Mouse (Mus musculus): ENCODE data around the gene Timm13. TPM values are rescaled to one million over a fixed set of nuclear protein-coding genes. Genes with fewer than 3 reads are reported as not detected.
A peak's percentile ranks its signal among the peaks of the same experiment; 100 is the strongest.

Gene Timm13
- polyA plus RNA-seq, 1 experiment from 2014 or later, result 266 TPM

GRCm38 (mm10) chr10:80856908-80857307 lies 43.9 kb downstream of the Timm13 start:
- peak; percentile 66 for DNase-seq
- Histone ChIP-seq H3K9me3 (replicated peaks) (no peaks in the 10 kb centered on the region), H3K4me1 (replicated peaks) (peaks cover 89% of the 10 kb centered on the region), H3K27ac (peak overlapping the region; percentile 100), H3K36me3 (peaks cover 40% of the 10 kb centered on the region), H3K27me3 (no peaks in the 10 kb centered on the region), H3K9ac (peak overlapping the region; percentile 100), H3K4me3 (replicated peaks) (peak overlapping the region; percentile 99), H3K4me2 (peak overlapping the region; percentile 96)
- ATAC-seq (ENCODE audit: low read depth), result peak; percentile 53
- 38% methylated on average over 5 of the region's 5 CpGs for WGBS (ENCODE audit: insufficient replicate concordance)

GRCm38 (mm10) chr10:80856267-80856666 lies 44.5 kb downstream of the Timm13 start:
- Histone ChIP-seq H3K4me3 (replicated peaks) (peak overlapping the region; percentile 99), H3K9me3 (replicated peaks) (no peaks in the 10 kb centered on the region), H3K27me3 (no peaks in the 10 kb centered on the region), H3K9ac (peak overlapping the region; percentile 100), H3K27ac (peak overlapping the region; percentile 100), H3K4me1 (replicated peaks) (peaks cover 88% of the 10 kb centered on the region), H3K4me2 (peak overlapping the region; percentile 96), H3K36me3 (peaks cover 40% of the 10 kb centered on the region)
- ATAC-seq (ENCODE audit: low read depth), result no peak
- 46% methylated on average over 3 of the region's 3 CpGs for WGBS (ENCODE audit: insufficient replicate concordance)
- DNase-seq, result no peak

GRCm38 (mm10) chr10:80855749-80856073 lies 45.1 kb downstream of the Timm13 start:
- ATAC-seq (ENCODE audit: low read depth) (no peak), DNase-seq (peak; percentile 45)
- Histone ChIP-seq H3K9ac (peak overlapping the region; percentile 100), H3K4me1 (replicated peaks) (peaks cover 82% of the 10 kb centered on the region), H3K4me3 (replicated peaks) (peak overlapping the region; percentile 99), H3K4me2 (peak overlapping the region; percentile 96), H3K27ac (peak overlapping the region; percentile 100), H3K36me3 (peaks cover 39% of the 10 kb centered on the region), H3K9me3 (replicated peaks) (no peaks in the 10 kb centered on the region), H3K27me3 (no peaks in the 10 kb centered on the region)
- WGBS (ENCODE audit: insufficient replicate concordance), result 9% methylated on average over 11 of the region's 11 CpGs

- Histone ChIP-seq H3K4me1 (replicated peaks) (peaks cover 82% of the 10 kb centered on the region), H3K27ac (peak within 1 kb of the TSS; percentile 100), H3K27me3 (no peaks in the 10 kb centered on the region), H3K9ac (peak within 1 kb of the TSS; percentile 100), H3K4me3 (replicated peaks) (peak within 1 kb of the TSS; percentile 99), H3K36me3 (peaks cover 41% of the 10 kb centered on the region), H3K4me2 (peak within 1 kb of the TSS; percentile 96), H3K9me3 (replicated peaks) (no peaks in the 10 kb centered on the region)
- WGBS (ENCODE audit: insufficient replicate concordance), result under 1% methylated on average over 81 of the region's 81 CpGs
- ATAC-seq (ENCODE audit: low read depth), result peak; percentile 15
- DNase-seq, result peak; percentile 97
These were observed 45.6 kb downstream of the Timm13 start, which contains the start of the genes Lsm7 and Sppl2b for GRCm38 (mm10) chr10:80854913-80855748. Gene Lsm7, minus strand, starts transcription at chr10:80855209. Gene Sppl2b, plus strand, starts transcription at chr10:80855275.

Other genes starting within 250 kb of the Timm13 start
- 11.5 and 12.7 TPM in 2 replicates for gene Btbd2, start 243.9 kb downstream of the Timm13 start, polyA plus RNA-seq (2015; fragmentation: Nextera tagmentation; extraction: Ambion mirVana)
- gene Mknk2, start 222.9 kb downstream of the Timm13 start, polyA plus RNA-seq (2015; fragmentation: Nextera tagmentation; extraction: Ambion mirVana), result 71.4 and 73.8 TPM in 2 replicates
- 31.6 and 38.5 TPM in 2 replicates for gene Mob3a, start 199.0 kb downstream of the Timm13 start, polyA plus RNA-seq (2015; fragmentation: Nextera tagmentation; extraction: Ambion mirVana)
- gene Izumo4, start 198.8 kb downstream of the Timm13 start, polyA plus RNA-seq (2015; fragmentation: Nextera tagmentation; extraction: Ambion mirVana), result 6.1 and 7.5 TPM in 2 replicates
- 24.9 and 25.6 TPM in 2 replicates for gene Ap3d1, start 158.7 kb downstream of the Timm13 start, polyA plus RNA-seq (2015; fragmentation: Nextera tagmentation; extraction: Ambion mirVana)
- gene Dot1l, start 145.8 kb downstream of the Timm13 start, polyA plus RNA-seq (2015; fragmentation: Nextera tagmentation; extraction: Ambion mirVana), result 7.4 and 7.8 TPM in 2 replicates
- gene Sf3a2, start 102.8 kb downstream of the Timm13 start, polyA plus RNA-seq (2015; fragmentation: Nextera tagmentation; extraction: Ambion mirVana), result 35.7 and 48.5 TPM in 2 replicates
- gene Plekhj1, start 102.3 kb downstream of the Timm13 start, polyA plus RNA-seq (2015; fragmentation: Nextera tagmentation; extraction: Ambion mirVana), result 97.5 and 105 TPM in 2 replicates
- not detected in 2 replicates for gene Amh, start 95.7 kb downstream of the Timm13 start, polyA plus RNA-seq (2015; fragmentation: Nextera tagmentation; extraction: Ambion mirVana)
- 0.20 and 0.38 TPM in 2 replicates for gene Jsrp1, start 87.5 kb downstream of the Timm13 start, polyA plus RNA-seq (2015; fragmentation: Nextera tagmentation; extraction: Ambion mirVana)
- 1,324 and 1,529 TPM in 2 replicates for gene Oaz1, start 74.3 kb downstream of the Timm13 start, polyA plus RNA-seq (2015; fragmentation: Nextera tagmentation; extraction: Ambion mirVana)
- gene Lingo3, start 56.9 kb downstream of the Timm13 start, polyA plus RNA-seq (2015; fragmentation: Nextera tagmentation; extraction: Ambion mirVana), result not detected in 2 replicates
- gene Lsm7, start 45.8 kb downstream of the Timm13 start, polyA plus RNA-seq (2015; fragmentation: Nextera tagmentation; extraction: Ambion mirVana), result 192 and 208 TPM in 2 replicates
- gene Sppl2b, start 45.7 kb downstream of the Timm13 start, polyA plus RNA-seq (2015; fragmentation: Nextera tagmentation; extraction: Ambion mirVana), result 56.8 and 58.9 TPM in 2 replicates
- gene Tmprss9, start 29.1 kb downstream of the Timm13 start, polyA plus RNA-seq (2015; fragmentation: Nextera tagmentation; extraction: Ambion mirVana), result 0.05 TPM in 1 of 2 replicates, not detected in the other
- gene Lmnb2, start 17.3 kb upstream of the Timm13 start, polyA plus RNA-seq (2015; fragmentation: Nextera tagmentation; extraction: Ambion mirVana), result 14.0 and 15.4 TPM in 2 replicates
- 1.6 and 1.8 TPM in 2 replicates for gene Gadd45b, start 29.1 kb upstream of the Timm13 start, polyA plus RNA-seq (2015; fragmentation: Nextera tagmentation; extraction: Ambion mirVana)
- gene Gng7, start 114.0 kb upstream of the Timm13 start, polyA plus RNA-seq (2015; fragmentation: Nextera tagmentation; extraction: Ambion mirVana), result 0.44 and 0.46 TPM in 2 replicates
- 0.06 TPM in 1 of 2 replicates, not detected in the other for gene Diras1, start 124.7 kb upstream of the Timm13 start, polyA plus RNA-seq (2015; fragmentation: Nextera tagmentation; extraction: Ambion mirVana)
- 5.7 and 5.8 TPM in 2 replicates for gene Slc39a3, start 136.5 kb upstream of the Timm13 start, polyA plus RNA-seq (2015; fragmentation: Nextera tagmentation; extraction: Ambion mirVana)
- gene Sgta, start 159.2 kb upstream of the Timm13 start, polyA plus RNA-seq (2015; fragmentation: Nextera tagmentation; extraction: Ambion mirVana), result 69.1 and 71.6 TPM in 2 replicates
- 35.1 and 38.2 TPM in 2 replicates for gene Thop1, start 169.1 kb upstream of the Timm13 start, polyA plus RNA-seq (2015; fragmentation: Nextera tagmentation; extraction: Ambion mirVana)
- gene Creb3l3, start 197.9 kb upstream of the Timm13 start, polyA plus RNA-seq (2015; fragmentation: Nextera tagmentation; extraction: Ambion mirVana), result 22.3 and 22.5 TPM in 2 replicates
- gene Map2k2, start 204.9 kb upstream of the Timm13 start, polyA plus RNA-seq (2015; fragmentation: Nextera tagmentation; extraction: Ambion mirVana), result 127 and 130 TPM in 2 replicates
- 49.1 and 49.6 TPM in 2 replicates for gene Zbtb7a, start 234.3 kb upstream of the Timm13 start, polyA plus RNA-seq (2015; fragmentation: Nextera tagmentation; extraction: Ambion mirVana)

All from liver, embryonic 13.5 days (tissue).